Mouse (Mus musculus) adrenal gland, adult 18-20 months (tissue): ENCODE measurements around the gene Nedd9. TPM values are rescaled to one million over a fixed set of nuclear protein-coding genes. Genes with fewer than 3 reads are reported as not detected.
"Not testable (repeated sequence)": the region's sequence is repeated elsewhere in the genome, so short reads cannot be mapped to it uniquely, and the experiment has no call there.

ENCODE experiments used
- DNase-seq, 2 experiments: peaks; one replicate each; pipeline ENCODE4 v3.0.0; 2021 to 2022; ENCODE audit warnings: low spot score in 2 of 2
- total RNA-seq, 2 experiments: library from RNA; stranded (reverse); gene quantifications; 1 replicate in 1 of 2; 2 replicates in 1 of 2; pipeline ENCODE4 v1.2.3; 2021

Nedd9 gene
- total RNA-seq, 2 experiments from 2014 or later = 19.3 to 21.9 TPM

DNA sequence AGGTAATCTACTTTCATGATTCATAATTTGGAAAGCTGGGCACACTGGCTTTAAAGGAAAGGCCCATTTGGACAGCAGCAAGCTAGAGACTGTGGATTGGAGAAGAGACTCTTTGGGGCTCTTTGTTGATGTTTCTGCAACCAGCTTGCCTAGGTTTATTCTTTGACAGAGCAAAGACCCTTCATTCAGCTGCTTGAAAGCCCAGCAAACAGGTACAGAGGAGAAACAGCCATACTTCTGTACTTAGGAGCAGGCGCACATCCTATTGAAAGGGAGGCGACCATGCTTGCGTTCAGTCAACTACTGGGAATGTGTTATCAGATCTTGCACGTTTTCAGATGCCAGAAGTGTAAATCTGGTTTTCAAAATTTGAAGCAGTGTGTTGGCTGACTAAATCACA lies 162.5 kb downstream of the Nedd9 start:
- DNase-seq = no peak

DNA sequence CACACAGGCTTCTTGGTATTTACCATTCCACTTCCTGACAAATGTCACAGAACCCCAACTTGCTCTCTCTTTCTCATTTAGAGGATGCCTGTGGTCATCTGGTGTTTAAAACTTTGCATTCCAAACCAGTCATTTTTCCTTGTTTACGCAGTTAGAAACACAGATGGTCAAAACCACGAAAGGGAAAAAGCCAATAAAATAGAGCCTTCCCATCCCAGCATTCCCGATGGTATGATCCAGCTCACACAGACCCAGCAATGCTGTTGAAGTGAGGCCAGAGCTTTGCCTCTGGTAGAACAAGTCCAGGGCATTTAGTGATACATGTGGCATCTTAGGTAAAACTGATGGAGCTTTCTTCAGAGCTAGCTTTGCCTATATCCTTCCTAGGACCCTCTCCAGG lies 165.7 kb downstream of the Nedd9 start:
- no peak for DNase-seq

DNA sequence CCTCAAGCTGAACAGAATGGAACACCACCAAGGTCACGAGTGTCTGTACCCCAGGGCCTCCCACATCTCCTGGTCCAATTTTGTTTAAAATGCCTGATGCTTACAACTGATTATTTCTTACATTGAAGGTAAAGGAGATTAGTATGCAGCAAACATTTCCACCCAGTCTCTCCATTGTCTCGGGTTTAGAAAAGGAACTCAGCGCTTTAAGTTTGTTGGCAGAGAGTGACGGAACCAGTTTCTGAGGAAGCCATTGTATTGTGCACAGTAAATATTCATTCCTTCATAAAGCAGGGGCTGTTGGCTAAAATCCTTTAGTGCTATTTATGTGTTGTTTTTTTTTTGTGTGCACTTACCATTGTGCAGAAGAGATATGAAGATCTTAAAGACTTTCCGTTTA lies 166.4 kb downstream of the Nedd9 start:
- DNase-seq = no peak

DNA sequence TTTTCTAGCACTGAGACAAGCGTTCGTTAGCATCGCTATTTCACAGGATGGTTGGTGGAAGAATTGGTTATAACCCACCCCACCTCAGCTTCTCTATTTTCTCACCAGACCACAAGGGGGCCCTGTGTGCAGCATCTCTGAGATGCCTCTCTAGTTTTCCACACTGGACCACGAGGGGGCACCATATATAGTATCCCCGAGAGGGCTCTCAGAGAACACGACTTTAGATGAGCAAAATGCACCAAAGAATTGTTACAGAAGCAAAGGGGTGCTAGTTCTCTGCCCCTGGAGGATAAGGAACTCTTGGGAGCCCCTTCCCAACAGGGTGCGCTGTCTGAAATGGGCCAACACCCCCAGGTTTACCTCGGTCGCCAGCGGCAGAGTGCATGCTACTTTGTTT lies 184.4 kb downstream of the Nedd9 start:
- peak; percentile 78 to 86 for DNase-seq

DNA sequence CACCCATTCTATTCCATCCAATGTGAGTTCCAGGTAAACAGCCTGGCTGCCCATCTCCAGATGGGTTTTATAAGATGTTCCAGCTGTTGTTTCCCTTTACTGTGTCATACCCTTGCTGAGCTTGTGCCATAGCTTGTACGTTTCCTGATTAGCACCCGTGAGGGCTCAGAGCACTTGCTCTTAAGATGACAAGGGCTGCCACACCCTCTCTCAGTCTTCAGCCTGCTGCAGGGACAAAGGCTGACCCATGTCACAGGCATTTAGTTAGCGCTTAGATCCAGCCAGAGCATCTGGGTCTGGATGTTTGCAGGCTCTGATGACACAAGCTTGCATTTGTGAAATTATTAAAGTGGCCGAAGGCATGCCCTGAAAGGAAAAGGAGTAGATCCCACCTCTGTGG lies 187.1 kb downstream of the Nedd9 start:
- DNase-seq = no peak

DNA sequence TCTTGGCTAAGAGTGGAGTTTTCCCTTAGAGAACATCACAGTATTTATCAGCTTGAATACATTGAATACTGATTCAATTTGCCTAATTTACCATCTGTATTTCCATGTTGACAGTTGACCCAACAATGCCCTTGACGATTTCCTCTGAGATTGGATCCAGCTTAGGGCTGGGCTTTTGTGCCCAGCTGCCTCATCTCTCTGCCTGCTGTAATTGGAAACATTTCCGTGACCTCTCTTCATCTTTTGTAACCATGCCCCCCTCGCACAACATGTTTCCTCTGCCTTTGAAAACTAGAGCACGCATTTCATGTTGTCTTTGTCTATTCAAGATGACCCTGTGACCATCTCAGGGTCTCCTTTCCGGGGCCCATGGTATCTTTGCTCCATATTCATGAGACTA lies 188.2 kb downstream of the Nedd9 start:
- no peak for DNase-seq

DNA sequence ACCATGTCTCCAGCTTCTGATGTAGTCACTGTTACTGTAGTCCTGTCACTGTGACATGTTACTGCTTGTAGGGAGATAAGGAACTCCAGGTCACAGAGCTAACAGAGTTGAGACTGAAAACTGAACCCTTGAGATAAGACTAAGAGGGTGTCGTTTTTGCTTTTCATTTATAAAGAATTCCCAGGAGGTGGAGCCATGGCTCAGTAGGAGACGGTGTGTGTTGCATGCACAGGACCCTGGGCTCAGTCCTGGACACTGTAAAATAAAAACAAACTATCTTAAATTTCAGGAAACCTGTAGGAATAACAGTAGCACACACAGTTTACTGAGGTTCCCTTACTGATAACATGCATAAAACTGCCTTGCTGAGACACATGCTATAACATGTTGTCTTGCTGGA lies 188.6 kb downstream of the Nedd9 start:
- DNase-seq = no peak

DNA sequence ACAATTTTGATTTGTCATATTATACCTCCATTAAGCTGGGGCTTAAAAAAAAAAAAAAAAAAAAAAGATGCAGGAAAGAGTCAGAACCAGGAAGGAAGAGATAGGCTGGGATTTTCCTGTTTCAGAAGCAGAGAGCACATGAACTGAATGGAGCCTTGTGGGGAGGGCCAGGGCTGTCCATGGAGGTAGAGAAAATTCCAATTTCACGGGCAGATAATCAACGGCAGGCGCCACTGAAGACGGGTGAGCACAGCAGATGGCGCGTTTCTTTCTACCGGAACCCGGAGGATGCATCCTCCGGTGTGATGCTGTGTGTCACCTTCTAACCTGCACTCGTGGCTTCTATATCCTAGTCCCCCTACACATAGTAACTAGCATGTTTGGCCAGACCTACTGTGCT lies 190.8 kb downstream of the Nedd9 start:
- DNase-seq = no peak

DNA sequence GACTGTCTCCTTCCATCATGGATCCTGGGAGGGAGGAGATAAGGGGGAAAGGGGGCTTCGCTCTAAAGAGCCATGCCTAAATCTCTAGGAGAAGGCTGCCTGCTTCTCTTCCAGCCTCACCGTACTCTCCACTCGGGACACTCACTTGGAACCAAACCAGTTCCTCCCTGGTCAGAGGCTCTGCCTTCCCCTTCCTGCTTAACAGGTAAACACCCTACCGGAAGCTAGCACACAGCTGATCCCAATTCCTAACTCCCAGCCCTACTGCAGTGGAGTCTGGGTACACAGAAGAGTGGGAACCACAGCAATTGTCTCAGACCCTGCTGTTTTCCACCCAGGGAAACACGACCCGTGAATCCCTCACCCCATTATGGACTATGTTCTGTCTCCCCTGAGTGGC lies 191.3 kb downstream of the Nedd9 start:
- DNase-seq = no peak

DNA sequence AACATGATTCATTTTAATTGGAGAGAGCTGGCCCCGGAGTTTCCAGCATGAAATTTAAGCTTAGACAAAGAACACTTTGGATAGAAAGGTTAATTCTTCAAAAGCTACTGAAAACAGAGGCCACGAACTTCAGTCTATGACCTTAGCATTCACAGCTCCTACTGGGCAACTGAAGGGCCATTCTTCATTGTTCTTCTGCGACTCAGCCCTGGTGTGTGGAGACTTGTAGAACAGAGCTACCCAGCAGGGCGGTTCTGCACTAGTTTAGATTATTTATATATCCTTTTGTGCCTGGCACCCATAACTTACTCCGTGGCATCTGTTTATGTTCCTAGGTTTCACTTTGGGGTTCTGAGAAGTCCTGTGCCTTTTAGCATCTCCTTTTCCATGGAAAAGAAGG lies 193.6 kb downstream of the Nedd9 start:
- no peak for DNase-seq

DNA sequence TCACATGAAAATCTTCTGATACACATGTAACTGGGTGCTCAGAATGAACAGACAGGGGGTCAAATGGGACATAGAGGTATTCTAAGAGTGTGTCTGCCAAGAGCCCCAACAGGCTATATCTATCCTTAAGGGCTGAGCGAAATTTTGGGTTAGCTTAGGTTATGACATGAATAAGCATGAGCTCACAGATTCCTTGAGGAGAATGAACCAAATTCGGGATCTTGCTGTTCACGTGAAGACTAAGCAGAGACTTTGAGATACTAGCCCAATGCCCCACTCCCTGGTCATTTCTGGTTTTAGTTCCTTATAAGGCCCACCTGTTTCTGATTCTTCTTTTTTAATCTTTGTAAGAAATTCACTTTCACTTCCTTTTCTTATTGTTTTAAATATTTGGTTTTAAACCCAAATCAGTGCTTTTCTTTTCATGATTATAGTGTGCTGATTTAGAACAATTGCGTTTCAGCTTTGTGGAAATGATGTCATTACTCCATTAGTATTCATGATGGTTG lies 195.6 kb downstream of the Nedd9 start:
- DNase-seq = no peak

DNA sequence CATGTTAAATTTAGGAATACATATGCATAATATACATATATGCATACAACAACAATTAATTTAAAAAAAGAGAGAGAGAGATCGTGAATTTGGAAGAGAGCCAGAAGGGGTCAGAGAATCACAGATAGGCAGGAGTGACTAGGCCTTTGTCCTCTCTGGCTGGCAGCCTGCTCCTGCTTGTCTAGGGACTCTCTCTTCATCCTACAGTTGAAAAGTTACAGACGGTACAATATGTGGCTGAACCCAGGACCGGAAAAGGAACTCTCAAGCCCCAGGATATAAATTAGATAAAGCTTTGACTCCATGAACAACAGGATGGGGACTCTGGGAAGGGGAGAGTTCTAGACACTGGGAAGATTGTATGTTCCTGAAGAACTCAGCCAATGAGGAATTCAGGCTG lies 200.9 kb downstream of the Nedd9 start:
- no peak for DNase-seq

DNA sequence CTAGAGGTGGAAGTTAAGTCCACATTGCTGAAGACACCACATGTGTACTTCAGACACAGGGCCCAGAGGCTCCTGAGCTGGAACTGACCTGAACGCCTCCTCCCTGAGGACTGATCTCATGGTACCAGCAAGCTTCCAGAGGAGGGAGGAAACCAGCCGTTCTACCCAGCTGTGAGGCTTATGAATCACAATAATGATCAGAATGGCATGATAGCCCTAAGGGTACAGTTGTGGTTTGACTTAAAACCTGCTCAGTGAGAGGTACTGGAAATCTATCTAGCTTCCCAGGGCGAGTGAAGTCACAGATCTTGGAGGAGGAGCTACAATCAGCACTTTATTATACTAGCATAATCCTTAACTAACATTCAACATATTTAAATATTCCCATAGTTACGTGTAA lies 201.7 kb downstream of the Nedd9 start:
- DNase-seq = no peak

DNA sequence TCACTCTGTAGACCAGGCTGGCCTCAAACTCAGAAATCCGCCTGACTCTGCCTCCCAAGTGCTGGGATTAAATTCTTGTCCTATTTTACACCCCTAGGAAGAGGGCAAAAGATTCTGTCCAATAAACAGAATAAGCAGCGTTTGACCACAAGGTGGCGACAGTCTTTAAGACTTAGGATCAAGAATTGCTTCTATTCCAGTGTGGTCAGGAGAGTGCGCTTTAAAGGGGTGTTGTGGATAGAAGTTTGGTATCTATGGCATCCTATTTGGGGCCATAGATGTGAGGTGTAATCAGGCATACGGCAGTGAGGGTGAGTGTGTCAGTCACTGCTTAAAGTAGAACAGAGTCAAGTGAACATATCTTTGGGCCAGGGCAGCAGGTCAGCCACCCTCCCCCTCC lies 203.9 kb downstream of the Nedd9 start:
- DNase-seq = peak; percentile 67 to 69

DNA sequence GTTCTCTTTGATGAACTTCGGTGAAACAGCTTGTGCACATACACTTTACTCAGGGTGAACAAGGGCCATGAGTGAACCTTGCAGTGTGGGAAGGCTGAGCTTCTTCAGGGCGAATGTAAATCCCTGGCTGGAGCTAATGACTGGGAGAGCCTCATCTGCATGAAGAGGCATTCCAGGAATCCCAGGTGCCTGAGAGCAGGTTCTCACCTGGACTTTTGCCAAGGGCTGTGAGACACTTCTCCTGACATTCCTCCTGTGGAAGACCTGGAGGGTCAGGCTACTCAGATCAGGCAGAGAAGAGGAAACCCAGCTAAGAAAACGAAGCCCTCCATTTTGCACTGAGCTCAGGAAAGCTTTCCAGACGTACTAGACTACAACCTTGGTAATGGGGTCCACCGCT lies 206.5 kb downstream of the Nedd9 start:
- no peak for DNase-seq

DNA sequence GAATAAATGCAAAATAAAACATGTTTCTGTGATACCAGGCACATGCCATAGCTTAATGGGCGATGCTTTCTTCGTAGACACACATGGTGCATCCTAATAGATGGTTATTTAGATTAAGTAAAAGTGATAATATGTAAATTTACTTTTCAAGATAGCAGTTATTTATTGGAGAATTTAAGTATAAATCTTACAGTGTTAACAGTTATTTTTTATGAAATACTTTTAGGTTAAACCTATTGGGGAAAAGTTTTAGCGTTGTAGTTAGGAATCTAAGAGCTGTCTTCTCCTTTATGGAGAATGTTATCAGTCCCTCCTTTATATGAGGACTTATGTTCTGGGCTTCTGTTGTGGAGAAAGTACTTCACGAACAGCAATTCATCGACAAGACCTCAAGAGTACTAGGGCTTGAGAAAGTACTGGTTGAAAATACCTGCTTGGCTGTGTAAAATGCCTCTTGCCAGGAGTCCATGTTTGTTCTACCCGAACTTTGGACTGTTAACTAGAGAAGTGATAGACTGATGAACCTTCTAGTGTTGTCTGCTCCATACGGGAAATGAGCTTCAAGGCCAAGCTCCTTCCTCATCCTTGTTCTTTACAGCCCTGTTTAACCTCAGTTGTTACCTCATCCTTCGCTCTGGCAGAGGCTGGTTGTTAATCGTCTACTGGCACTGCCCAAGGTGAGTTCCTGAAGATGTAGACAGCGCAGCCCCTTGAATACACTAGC lies 213.1 kb downstream of the Nedd9 start, which contains the start of gene Gm17364:
TSS of gene Gm17364 (minus strand) at position 51 of the 724 bp plus-strand sequence.
- DNase-seq = no peak

DNA sequence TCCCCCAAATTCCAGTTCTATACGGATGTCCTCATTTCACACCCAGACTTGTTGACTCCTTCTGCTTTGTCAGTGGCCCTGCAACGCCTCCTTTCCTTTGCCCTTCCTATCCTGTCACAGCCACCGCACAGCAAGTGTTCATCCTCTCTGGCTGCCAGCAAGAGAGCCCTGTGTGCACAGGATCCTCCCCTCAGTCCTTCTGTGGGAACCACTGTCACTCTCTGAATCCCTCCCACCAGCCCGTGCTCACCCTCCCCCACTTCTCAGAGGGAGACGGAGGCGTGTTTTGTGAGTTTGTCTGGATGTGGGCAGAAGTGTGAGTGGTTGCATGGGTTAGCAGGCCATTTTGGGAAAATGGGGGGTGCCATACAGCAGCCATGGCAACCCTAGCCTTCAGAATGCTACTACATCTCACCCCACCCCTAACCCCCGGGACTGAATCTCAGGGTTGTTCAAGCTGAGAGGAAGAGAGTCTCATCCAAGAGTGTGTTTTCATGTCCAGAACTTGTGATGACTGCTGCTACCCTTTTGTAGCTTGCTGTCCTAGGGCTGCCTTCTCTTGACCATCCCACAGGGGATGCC lies 219.2 kb downstream of the Nedd9 start:
- no peak for DNase-seq

DNA sequence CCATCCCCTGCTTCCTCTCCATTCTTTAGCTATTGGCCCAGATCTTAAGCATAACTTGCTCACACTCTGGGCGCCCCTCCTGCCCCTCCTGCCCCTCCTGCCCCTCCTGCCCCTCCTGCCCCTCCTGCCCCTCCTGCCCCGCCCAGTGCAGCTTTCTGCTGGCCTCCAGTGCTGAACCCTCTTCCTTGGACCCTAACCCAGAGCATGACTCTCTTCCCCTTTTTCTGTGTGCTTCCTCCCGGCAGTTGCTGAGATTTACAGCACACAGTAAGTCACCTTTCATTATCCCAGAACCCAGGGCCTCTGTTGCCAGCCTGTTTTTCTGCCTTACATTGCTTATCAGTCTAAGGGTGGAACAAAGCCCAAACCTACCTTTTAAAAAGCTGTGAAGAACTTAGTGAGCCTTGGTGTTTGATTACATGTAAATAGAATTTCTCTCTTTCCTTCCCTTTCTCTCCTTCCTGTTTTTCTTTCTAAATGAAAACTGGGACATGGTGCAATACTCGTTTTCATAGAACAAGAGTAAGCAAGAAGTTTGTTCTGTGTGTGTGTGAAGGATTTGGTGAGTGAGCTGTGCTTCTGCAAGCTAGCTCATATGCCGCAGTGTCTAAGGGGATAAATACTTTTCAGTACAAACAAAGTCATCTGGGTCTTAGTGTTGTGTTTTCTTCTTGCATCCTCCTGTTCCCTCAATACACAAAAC lies 223.7 kb downstream of the Nedd9 start:
- DNase-seq = no peak

DNA sequence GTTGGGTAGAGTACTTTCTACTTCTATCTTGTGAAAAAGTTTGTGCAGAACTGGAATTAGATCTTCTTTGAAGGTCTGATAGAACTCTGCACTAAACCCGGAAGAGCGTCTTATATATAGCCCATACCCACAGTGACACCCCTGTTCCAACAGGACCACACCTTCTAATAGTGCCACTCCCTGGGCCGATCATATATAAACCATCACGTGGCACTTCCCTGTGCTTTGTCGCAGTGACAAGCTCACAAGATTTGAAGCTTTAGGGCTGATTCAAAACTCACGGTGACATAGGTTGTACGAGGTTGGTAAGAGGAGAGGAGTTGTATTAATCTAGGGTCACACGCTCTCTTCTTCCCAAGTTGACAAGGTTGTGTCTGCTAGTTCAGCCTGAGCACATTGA lies 225.5 kb downstream of the Nedd9 start:
- not testable (repeated sequence) for DNase-seq
